Mouse (Mus musculus): ENCODE measurements around the gene Thap4.

GRCm38 (mm10) chr1:93691786-93692357, 62.8 kb downstream of the Thap4 start:
- TF ChIP-seq CTCF (IDR thresholded peaks at IDR 0.05; ENCODE audit: extremely low read depth, insufficient read depth, insufficient read length, insufficient replicate concordance): no peak
- TF ChIP-seq POLR2A (IDR thresholded peaks at IDR 0.05; ENCODE audit: low read depth, low read length): no peak

Data from spleen, adult 2 months (tissue).